Mouse (Mus musculus) heart, postnatal 25 days (tissue): ENCODE data around the gene Grip1. TPM values are rescaled to one million over a fixed set of nuclear protein-coding genes. Genes with fewer than 3 reads are reported as not detected.

Source experiments
- DNase-seq: peaks from one replicate; pipeline ENCODE4 v3.0.0; 2022; ENCODE audit warnings: low spot score
- intact Hi-C: fragments of 180-260 bp; cut with DNase I; formaldehyde crosslinking; loops from one replicate; pipeline ENCODE4 v1.15.1; 2025
- total RNA-seq, 2 experiments: library from RNA; stranded (reverse); gene quantifications; 2 replicates each; pipeline ENCODE4 v1.2.3; 2021

Gene Grip1
- total RNA-seq, 2 experiments from 2014 or later, result 0.61 to 0.62 TPM

- intact Hi-C loops, result no loop called here
These were observed 97.0 kb downstream of the Grip1 start for GRCm38 (mm10) chr10:119550630-119551029.

DNA sequence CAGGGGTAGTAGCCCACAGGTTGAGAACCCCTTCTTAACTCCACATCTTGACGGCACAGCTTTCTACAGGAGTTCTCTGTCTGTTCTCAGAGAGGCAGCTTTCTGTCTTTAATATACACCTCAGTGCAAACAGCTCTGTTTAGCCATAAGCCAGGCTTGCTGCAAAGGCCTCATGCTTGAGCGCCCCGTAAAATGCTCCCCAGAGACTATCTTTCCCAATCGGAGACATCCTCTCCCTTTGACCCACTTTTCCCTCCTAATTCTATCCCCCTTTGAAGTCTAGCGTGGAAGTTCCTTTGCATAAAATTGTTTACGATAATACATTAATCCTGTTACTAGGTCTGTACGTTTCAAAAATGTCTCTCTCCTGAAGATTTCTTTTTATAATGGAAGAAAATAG lies 102.7 kb downstream of the Grip1 start:
- intact Hi-C loops, result no loop called here

More at GRCm38 (mm10) chr10:119550630-119551029, 97.0 kb downstream of the Grip1 start:
- no peak for DNase-seq

GRCm38 (mm10) chr10:119558432-119558831 lies 104.8 kb downstream of the Grip1 start:
- intact Hi-C loops, result no loop called here
- no peak for DNase-seq

More for the DNA sequence above, 102.7 kb downstream of the Grip1 start:
- DNase-seq, result no peak

DNA sequence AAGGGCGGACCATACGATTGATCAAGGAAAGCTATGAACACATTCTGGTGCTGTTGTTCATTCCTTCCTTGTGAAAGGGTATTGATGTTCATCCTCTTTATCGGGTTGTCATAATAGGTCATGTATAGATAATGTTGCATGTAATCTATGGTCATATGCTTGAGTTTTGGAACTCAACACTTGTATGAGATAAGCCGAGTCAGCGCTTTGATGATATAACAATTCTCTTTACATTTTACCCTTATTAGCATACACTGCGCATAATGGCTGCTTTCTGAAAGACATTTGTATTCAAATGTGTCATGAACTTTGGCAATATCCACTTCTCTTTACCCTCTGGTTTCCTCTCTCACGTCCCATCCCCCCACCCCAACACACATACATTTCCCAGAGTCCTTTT lies 111.2 kb downstream of the Grip1 start:
- no peak for DNase-seq
- intact Hi-C loops, result no loop called here

DNA sequence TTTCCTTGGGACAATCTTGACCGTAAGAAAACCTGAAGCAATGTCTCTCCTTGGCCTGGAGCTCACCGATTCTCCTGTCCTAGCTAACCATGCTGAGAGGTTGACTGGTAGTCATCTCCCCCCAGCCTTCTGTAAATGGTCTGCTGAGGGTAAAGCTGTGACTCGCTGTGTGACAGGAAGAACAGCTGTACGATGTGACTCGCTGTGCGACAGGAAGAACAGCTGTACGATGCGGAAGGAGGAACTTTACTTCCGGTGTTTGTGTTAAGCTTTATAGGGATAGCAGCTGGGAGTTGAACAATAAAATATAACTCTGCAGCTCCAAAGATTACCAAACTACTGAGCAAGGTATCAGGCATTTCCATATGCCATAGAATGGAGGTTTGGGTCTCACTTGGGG lies 119.5 kb downstream of the Grip1 start:
- intact Hi-C loops, result no loop called here
- DNase-seq, result no peak

DNA sequence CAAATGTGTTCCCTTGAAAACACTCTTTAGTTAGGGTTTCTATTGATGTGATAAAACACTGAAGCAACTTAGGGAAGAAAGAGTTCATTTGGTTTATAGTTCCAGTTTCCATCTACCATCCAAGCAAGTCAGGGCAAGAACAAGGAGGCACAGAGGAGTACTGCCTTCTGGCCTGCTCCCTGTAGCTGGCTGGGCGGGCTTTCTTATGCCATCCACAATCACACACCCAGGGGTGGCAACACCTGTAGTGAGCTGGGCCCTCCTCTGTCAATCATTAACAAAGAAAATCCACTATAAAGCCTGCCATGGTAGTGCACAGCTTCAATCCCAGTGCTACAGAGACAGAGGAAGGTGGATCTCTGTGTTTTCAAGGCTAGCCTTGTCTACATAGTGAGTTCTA lies 122.2 kb downstream of the Grip1 start:
- intact Hi-C loops, result no loop called here
- no peak for DNase-seq

DNA sequence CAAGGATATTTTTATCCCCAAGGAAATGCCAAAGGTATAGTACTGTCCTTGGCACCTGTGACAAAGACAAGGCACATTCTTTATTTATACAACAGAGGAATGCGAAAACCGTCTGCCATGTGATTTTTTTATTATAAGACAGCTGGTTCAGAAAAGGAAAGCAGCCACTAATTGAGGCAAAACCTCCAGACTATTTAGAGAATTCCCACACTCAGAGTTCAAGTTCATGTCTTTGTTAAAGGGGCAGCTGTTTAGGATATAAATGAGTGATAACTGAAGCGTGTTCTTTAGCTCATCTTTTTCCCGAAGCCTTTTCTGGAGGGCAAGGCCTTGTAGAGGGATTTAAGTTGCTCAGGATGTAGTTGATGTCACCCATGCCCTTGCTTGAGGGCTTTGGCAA lies 126.4 kb downstream of the Grip1 start:
- intact Hi-C loops, result no loop called here
- no peak for DNase-seq

- intact Hi-C loops, result no loop called here
- no peak for DNase-seq
These were observed 131.0 kb downstream of the Grip1 start for GRCm38 (mm10) chr10:119584666-119585065.

DNA sequence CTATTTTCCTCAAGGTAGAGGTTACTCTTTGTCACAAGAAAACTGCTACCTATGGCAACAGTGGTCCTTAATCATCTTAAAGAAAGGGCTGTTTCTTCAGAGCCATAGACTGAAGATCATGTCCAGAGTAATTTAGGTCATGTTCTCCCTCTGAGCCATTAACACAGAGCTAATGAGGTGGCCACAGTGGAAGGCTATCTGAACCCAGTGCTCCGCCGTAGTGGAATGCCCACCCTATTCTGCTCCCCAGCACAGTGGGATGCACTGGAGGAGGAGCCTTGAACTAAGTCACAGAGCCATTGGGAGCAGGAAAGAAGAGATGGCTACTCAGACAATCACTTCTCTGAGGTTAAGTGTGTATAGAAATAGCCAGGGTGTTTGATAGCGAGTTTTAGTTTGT lies 133.3 kb downstream of the Grip1 start:
- intact Hi-C loops, result no loop called here
- DNase-seq, result no peak

- intact Hi-C loops, result no loop called here
- DNase-seq, result no peak
These were observed 143.2 kb downstream of the Grip1 start for GRCm38 (mm10) chr10:119596822-119597221.

DNA sequence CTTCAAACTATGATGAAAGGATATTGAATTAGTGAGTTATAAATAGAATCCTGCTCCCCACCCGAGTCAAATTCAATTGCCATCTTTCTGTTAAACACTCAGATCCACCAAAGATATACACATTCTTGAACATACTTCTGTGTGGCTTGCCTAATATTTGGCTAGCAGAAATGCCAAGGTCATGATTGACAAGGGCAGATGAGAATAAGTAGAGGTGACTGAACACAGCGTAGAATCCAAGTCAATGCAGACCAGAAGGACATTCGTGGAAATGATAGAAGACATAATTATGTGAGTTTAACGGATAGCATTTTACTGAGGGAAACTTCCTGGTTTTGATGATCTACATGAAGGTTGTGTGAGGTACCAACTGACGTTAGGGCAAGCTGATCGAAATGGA lies 153.9 kb downstream of the Grip1 start:
- intact Hi-C loops, result no loop called here
- DNase-seq, result no peak

- DNase-seq, result no peak
- intact Hi-C loops, result no loop called here
These were observed 155.4 kb downstream of the Grip1 start for GRCm38 (mm10) chr10:119608998-119609397.

- DNase-seq, result no peak
- intact Hi-C loops, result no loop called here
These were observed 156.8 kb downstream of the Grip1 start for GRCm38 (mm10) chr10:119610279-119610895.

DNA sequence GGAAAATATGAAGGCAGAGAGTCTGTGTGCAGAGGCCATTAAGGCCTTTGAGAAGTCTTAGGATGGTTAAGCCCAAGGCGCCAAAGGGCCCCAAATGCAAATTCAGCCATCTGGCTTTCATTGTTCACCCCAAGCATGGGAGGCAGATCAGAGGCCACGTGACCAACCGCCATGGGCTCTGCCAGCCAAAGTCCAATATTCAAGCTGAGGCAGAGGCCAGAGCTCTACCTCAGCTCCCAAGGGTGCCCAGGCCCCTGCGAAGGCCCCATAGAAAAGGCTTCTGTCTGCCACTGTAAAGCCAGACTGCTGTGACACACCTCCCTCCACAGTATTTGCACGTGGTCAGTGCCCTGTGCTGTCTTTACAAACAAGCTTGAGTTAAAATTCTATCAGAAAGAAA lies 158.4 kb downstream of the Grip1 start:
- intact Hi-C loops, result no loop called here

GRCm38 (mm10) chr10:119614726-119615125 lies 161.1 kb downstream of the Grip1 start:
- DNase-seq, result no peak

More for the DNA sequence above, 158.4 kb downstream of the Grip1 start:
- no peak for DNase-seq

DNA sequence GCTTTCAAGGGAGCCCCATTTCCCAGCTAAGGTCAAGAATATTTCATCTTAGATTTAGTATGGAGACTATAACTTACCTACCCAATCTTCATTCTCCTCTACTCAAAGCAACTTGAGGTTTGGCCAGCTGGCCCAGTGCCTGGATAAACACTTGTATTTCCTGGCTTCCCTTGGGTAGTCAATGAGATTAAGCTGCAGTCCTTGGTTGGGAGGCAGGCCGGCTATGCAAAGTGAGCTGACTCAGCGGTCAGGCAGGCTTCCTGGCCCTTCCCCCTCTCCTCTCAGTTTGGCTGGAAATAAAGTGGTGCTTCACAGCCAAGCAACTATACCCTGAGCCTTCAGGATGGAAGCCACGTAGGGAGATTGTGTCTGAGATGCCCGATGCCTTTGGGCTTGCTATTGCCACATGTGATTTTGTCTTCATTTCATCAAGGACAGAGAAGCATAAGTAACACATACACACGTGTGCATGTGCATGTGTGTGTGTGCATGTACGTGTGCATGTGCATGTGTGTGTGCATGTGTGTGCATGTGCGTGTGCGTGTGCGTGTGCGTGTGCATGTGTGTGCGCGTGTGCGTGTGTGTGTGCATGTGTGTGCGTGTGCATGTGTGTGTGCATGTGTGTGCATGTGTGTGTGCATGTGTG lies 161.7 kb downstream of the Grip1 start:
- intact Hi-C loops, result no loop called here
- DNase-seq, result peak; percentile 59

More at GRCm38 (mm10) chr10:119614726-119615125, 161.1 kb downstream of the Grip1 start:
- intact Hi-C loops, result no loop called here

DNA sequence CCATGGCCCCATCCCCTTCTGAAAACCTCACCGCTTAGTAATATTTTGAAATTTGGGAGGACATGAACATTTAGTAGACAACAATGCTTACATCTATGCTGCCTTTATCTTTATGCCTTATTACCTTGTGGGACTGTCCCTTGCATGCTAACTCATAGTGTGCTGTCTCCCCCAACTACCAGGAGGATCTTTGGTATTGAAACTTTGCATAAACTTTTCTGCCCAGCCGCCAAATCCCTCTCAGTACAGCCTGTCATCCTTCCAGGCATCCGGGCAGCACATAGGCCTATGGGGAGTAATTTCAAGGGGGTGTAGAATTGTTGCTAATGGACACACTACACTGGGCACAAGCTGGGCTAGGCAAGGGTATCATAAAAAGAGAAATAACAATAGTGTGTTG lies 162.4 kb downstream of the Grip1 start:
- no peak for DNase-seq
- intact Hi-C loops, result no loop called here

DNA sequence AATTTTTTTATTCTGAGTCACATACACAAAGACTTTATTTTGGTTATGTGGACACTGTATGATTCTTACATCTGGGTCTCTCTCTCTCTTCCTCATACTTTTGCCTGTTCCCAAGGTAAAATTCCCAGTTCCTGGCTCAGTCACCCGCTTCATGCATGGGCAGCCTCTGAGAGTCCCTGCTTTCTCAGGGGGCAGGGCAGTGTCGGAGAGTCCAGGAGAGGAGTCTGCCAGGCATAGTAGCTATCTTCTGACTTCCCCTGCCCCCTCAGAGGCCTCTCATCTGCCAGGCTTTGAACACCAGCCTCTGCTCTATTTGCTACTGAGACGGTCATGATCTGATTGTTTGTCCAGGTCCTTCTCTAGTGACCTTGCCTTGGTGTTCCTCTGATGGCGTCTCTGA lies 175.0 kb downstream of the Grip1 start:
- no peak for DNase-seq
- intact Hi-C loops, result no loop called here

DNA sequence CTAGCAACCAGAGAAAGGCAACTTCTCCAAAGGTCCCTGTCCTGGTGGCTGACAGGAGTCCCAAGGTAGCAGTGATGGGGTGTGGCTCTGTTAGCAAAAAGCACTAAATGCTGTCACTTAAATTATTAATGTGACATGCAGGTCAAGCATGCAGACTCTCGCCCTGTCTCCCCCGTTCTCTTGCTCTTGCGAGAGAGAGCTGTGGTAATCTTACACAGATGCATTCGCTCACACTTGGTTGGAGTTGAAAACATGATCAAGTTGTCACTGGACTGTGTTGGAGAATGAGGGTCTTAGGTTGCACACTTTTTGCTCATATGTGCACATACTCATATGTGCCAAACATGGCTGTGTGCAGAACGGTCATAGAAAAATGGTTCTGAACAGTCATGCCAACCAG lies 176.8 kb downstream of the Grip1 start:
- no peak for DNase-seq
- intact Hi-C loops, result no loop called here

DNA sequence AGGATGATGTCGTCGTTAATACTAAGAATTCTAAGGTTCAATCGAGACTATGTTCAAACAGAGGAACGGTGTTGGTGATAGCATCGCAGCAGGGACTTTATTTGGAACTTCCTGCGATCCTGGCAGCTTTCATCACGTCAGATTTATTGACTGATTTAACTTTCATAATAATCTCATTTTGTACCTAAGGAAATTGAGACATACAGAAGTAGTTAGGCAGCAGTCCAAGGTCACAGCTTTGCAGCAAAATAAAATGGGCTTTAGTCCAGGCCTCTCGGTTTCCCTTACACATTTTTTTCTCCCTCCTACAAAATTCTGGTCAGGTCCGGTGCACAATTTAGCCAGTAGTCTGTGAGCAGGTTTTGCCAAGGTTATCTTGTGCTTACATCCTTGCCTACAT lies 178.3 kb downstream of the Grip1 start:
- intact Hi-C loops, result no loop called here
- no peak for DNase-seq

GRCm38 (mm10) chr10:119634544-119634943 lies 180.9 kb downstream of the Grip1 start:
- intact Hi-C loops, result no loop called here
- no peak for DNase-seq

GRCm38 (mm10) chr10:119640534-119640933 lies 186.9 kb downstream of the Grip1 start:
- intact Hi-C loops, result loop anchor here (10.0 kb wide), 2 partner anchors 144 to 424 kb away; no protein-coding TSS in a partner anchor
- no peak for DNase-seq
